Mouse (Mus musculus) limb, embryonic 13.5 days (tissue): Measurements from ENCODE around the gene Nudt3. TPM values are rescaled to one million over a fixed set of nuclear protein-coding genes. Genes with fewer than 3 reads are reported as not detected.
A peak's percentile ranks its signal among the peaks of the same experiment; 100 is the strongest.

ENCODE experiments used
- ATAC-seq: fragments of 200-750 bp; cut with Nextera tagmentation; 2 replicates; pipeline ENCODE4 v1.8.0; 2017; ENCODE audit warnings: low read depth, moderate number of reproducible peaks, moderate TSS enrichment; ENCODE audit not compliant: low FRiP score
- H3K27ac ChIP-seq: fragments of 300-500 bp; sonication (generic); 2 replicates; pipeline ENCODE4 v1.5.1; 2015; ENCODE audit warnings: inconsistent platforms, mild to moderate bottlenecking, moderate library complexity
- H3K27me3 ChIP-seq: fragments of 300-500 bp; sonication (generic); 2 replicates; pipeline ENCODE4 v1.6.1; 2015; ENCODE audit warnings: mild to moderate bottlenecking, inconsistent platforms
- H3K36me3 ChIP-seq: fragments of 300-500 bp; sonication (generic); 2 replicates; pipeline ENCODE4 v1.6.1; 2015; ENCODE audit warnings: inconsistent platforms, mild to moderate bottlenecking, moderate library complexity
- H3K4me1 ChIP-seq: fragments of 300-500 bp; sonication (generic); 2 replicates; pipeline ENCODE4 v1.6.1; 2015; ENCODE audit warnings: inconsistent platforms
- H3K4me2 ChIP-seq: fragments of 300-500 bp; sonication (generic); replicated peaks from 2 replicates; pipeline ENCODE4 v1.6.1; 2015; ENCODE audit warnings: inconsistent platforms, mild to moderate bottlenecking, moderate library complexity
- H3K4me3 ChIP-seq: fragments of 300-500 bp; sonication (generic); 2 replicates; pipeline ENCODE4 v1.5.1; 2015; ENCODE audit warnings: moderate library complexity, mild to moderate bottlenecking, inconsistent platforms
- H3K9ac ChIP-seq: fragments of 300-500 bp; sonication (generic); 2 replicates; pipeline ENCODE4 v1.6.1; 2015; ENCODE audit warnings: mild to moderate bottlenecking, inconsistent platforms
- H3K9me3 ChIP-seq: fragments of 300-500 bp; sonication (generic); 2 replicates; pipeline ENCODE4 v1.6.1; 2016; ENCODE audit warnings: inconsistent platforms
- WGBS: fragments of 180-500 bp; shearing (Covaris S2); methylation state at CpG from one replicate; pipeline ENCODE4 v1.1.7; 2015; 5-methylcytosine and 5-hydroxymethylcytosine counted together
- polyA plus RNA-seq: library from polyadenylated mRNA; unstranded; fragments of >200 nt; fragmentation: Nextera tagmentation; extraction: Ambion mirVana; gene quantifications from 2 replicates; pipeline ENCODE4 v1.2.1, GENCODE M21; 2015

Gene Nudt3
- polyA plus RNA-seq, 1 experiment from 2014 or later: 99.5 TPM

DNA sequence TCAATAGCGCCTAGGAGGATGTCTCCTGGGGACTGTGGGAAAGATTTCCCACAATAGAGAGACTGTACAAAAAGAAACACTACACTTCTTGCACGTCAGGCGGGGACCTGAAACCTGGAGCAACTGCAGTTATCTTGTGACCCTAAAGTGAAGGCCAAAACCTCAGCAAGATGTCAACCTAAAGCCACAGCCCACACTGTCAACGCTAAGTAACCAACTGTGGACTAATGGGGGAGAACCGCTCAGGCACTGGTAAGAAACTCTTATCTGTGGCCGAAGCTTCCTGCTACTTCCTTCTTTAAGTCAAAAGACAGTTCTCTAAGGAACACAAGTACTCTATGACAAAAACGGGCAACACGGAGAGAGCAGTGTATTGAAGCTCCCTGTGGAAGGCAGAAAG is 35.1 kb downstream of the Nudt3 start:
- Histone ChIP-seq H3K9me3 (no peaks in the 10 kb centered on the region), H3K27me3 (no peaks in the 10 kb centered on the region), H3K4me1 (peaks cover 10% of the 10 kb centered on the region), H3K9ac (no peak overlapping the region), H3K27ac (no peak overlapping the region), H3K4me2 (no peak overlapping the region), H3K4me3 (no peak overlapping the region), H3K36me3 (peaks cover 85% of the 10 kb centered on the region)
- ATAC-seq: no peak
- 88% methylated on average over 8 of the region's 8 CpGs for WGBS

- Histone ChIP-seq H3K4me3 (no peak overlapping the region), H3K4me1 (peaks cover 10% of the 10 kb centered on the region), H3K4me2 (no peak overlapping the region), H3K36me3 (peaks cover 84% of the 10 kb centered on the region), H3K9me3 (no peaks in the 10 kb centered on the region), H3K27me3 (no peaks in the 10 kb centered on the region), H3K9ac (no peak overlapping the region), H3K27ac (no peak overlapping the region)
- 73% methylated on average over 12 of the region's 12 CpGs for WGBS
- ATAC-seq: no peak
These were observed 36.0 kb downstream of the Nudt3 start for GRCm38 (mm10) chr17:27587252-27587651.

DNA sequence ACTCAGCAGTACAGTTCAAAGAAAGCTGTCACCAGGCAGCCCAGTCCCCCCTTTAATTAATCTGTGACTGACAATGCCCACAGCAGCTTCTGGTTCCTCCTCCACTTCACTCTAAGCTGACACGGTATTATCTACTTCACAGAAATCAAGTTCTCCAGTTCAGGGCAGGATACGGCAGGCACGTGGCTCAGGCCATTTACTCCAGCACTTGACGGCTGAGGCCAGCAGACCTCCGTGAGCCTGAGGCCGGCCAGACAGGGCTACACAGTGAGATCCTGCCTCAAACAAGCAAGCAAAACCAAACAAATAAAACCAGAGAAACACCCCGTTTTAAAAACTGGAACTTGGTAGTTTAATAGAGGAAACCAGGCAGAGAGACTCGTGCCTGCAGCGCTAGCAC is 36.6 kb downstream of the Nudt3 start:
- Histone ChIP-seq H3K27me3 (no peaks in the 10 kb centered on the region), H3K4me1 (peaks cover 10% of the 10 kb centered on the region), H3K36me3 (peaks cover 85% of the 10 kb centered on the region), H3K9ac (no peak overlapping the region), H3K27ac (no peak overlapping the region), H3K4me2 (no peak overlapping the region), H3K9me3 (no peaks in the 10 kb centered on the region), H3K4me3 (no peak overlapping the region)
- ATAC-seq: no peak
- WGBS: 59% methylated on average over 9 of the region's 9 CpGs

DNA sequence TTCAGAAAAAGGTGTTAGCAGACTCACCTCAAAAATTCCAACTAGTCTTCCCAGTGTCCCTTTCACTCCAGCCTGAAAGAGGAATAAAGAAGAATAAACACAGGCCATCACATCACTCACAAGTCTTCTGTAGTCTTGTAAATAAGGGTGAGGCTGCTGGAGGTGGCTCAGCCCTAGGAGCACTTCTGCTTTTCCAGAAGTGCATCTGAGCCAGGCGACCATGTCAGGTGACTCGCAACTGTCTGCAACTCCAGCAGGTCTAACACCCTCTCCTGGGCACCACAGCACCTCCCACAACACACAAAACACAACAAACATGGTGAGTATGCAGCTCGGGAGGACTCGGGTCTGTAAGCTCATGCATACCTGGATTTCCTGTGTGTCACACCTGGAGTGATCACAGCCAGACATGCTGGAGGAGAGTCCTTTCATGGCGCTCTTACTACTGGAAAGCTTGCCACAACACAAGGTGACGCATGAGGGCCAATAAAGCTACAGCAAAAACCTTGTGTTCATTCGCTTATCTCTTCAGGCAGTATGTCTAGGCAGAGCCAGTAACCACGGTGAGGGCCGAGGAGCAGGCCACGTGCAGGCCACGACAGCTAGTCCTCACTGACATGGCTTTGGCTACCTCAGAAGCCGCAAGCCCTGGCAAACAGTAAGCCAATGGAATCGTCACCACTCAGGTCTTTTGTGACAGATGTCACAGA is 40.0 kb downstream of the Nudt3 start:
- no peak for ATAC-seq
- Histone ChIP-seq H3K9me3 (no peaks in the 10 kb centered on the region), H3K9ac (no peak overlapping the region)

DNA sequence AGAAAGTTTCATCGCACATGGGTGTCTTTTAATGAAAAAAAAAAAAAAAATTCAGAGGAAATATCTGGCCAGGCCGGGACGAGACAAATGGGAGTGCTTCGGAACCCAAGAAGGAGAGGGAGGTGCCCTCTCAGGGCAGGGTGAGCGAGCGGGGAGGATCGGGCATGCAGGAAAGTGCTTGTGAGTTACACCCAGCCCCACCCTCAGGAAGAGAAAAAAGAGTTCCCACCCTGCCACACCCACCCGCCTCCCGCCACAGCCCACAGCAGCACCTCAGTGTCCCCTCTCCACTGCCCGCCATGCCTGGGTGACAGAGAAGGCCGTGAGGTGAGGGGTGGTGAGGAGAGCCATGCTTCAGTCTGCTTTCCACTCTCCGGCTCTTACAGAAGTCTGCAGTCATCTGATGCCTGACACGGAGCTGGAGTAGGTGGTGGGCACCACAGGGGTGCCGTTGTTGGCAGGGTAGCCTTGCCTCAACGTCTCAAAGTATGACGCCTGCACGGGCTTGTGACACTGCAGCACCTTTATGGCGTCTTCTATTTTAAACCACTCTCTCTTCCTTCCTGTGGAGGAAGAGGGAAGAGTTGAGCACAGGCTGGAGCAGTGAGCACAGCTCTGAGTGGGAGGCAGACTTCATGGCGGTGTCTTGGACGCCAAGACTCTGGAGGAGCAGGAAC is 42.8 kb downstream of the Nudt3 start:
- H3K9me3 ChIP-seq: no peaks in the 10 kb centered on the region
- no peak overlapping the region for H3K4me2 ChIP-seq
- no peak overlapping the region for H3K27ac ChIP-seq
- H3K4me1 ChIP-seq: peaks cover 10% of the 10 kb centered on the region
- peaks cover 91% of the 10 kb centered on the region for H3K36me3 ChIP-seq
- H3K9ac ChIP-seq: no peak overlapping the region
- 88% methylated on average over 20 of the region's 20 CpGs for WGBS
- no peaks in the 10 kb centered on the region for H3K27me3 ChIP-seq
- ATAC-seq: no peak
- no peak overlapping the region for H3K4me3 ChIP-seq

More for the DNA sequence above, 40.0 kb downstream of the Nudt3 start:
- peaks cover 10% of the 10 kb centered on the region for H3K4me1 ChIP-seq
- H3K27ac ChIP-seq: no peak overlapping the region
- 90% methylated on average over 13 of the region's 13 CpGs for WGBS
- H3K4me2 ChIP-seq: no peak overlapping the region
- no peak overlapping the region for H3K4me3 ChIP-seq
- H3K36me3 ChIP-seq: peaks cover 92% of the 10 kb centered on the region
- no peaks in the 10 kb centered on the region for H3K27me3 ChIP-seq

GRCm38 (mm10) chr17:27579816-27580215 is 43.5 kb downstream of the Nudt3 start:
- Histone ChIP-seq H3K27ac (no peak overlapping the region), H3K9me3 (no peaks in the 10 kb centered on the region), H3K27me3 (no peaks in the 10 kb centered on the region), H3K4me3 (no peak overlapping the region), H3K36me3 (peaks cover 91% of the 10 kb centered on the region), H3K4me2 (no peak overlapping the region), H3K4me1 (peaks cover 17% of the 10 kb centered on the region), H3K9ac (no peak overlapping the region)
- ATAC-seq: no peak
- WGBS: 88% methylated on average over 8 of the region's 8 CpGs

- H3K27ac ChIP-seq: no peak overlapping the region
- H3K27me3 ChIP-seq: no peaks in the 10 kb centered on the region
- no peak for ATAC-seq
- H3K9ac ChIP-seq: no peak overlapping the region
- H3K4me1 ChIP-seq: peaks cover 18% of the 10 kb centered on the region
- WGBS: 93% methylated on average over 10 of the region's 10 CpGs
- no peak overlapping the region for H3K4me2 ChIP-seq
- H3K4me3 ChIP-seq: no peak overlapping the region
- no peaks in the 10 kb centered on the region for H3K9me3 ChIP-seq
- H3K36me3 ChIP-seq: peaks cover 92% of the 10 kb centered on the region
These were observed 44.8 kb downstream of the Nudt3 start for GRCm38 (mm10) chr17:27578487-27578886.

- no peak for ATAC-seq
- H3K36me3 ChIP-seq: peaks cover 88% of the 10 kb centered on the region
These were observed 45.8 kb downstream of the Nudt3 start for GRCm38 (mm10) chr17:27577468-27577867.

DNA sequence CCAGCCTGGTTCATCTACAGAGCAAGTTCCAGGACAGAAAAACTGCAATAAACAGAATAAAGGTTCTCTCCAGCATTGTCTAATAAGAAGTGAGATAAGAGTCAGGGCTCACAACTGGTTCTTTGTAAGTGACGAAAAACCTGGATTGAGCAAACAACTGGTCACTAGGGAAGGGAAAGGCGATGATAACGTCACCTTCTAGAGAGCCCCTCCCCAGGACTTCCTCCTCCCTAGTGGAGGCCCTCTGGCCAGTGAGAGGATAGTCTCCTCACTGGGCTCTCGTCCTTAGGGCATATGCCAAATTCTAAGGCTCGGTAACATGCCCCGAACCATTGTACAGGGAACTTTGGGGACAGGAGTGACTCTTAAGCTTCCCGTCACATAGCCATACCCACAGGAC is 47.2 kb downstream of the Nudt3 start:
- Histone ChIP-seq H3K36me3 (peaks cover 77% of the 10 kb centered on the region), H3K27me3 (no peaks in the 10 kb centered on the region), H3K27ac (no peak overlapping the region; the same call in 1 of the 2 replicates), H3K9me3 (no peaks in the 10 kb centered on the region), H3K4me2 (no peak overlapping the region), H3K4me1 (peaks cover 18% of the 10 kb centered on the region), H3K9ac (no peak overlapping the region), H3K4me3 (no peak overlapping the region)
- 86% methylated on average over 7 of the region's 7 CpGs for WGBS
- ATAC-seq: no peak

More at GRCm38 (mm10) chr17:27577468-27577867, 45.8 kb downstream of the Nudt3 start:
- Histone ChIP-seq H3K27me3 (no peaks in the 10 kb centered on the region), H3K4me3 (no peak overlapping the region), H3K9me3 (no peaks in the 10 kb centered on the region), H3K4me1 (peaks cover 18% of the 10 kb centered on the region), H3K4me2 (no peak overlapping the region), H3K27ac (no peak overlapping the region), H3K9ac (no peak overlapping the region)
- WGBS: 66% methylated on average over 6 of the region's 6 CpGs

DNA sequence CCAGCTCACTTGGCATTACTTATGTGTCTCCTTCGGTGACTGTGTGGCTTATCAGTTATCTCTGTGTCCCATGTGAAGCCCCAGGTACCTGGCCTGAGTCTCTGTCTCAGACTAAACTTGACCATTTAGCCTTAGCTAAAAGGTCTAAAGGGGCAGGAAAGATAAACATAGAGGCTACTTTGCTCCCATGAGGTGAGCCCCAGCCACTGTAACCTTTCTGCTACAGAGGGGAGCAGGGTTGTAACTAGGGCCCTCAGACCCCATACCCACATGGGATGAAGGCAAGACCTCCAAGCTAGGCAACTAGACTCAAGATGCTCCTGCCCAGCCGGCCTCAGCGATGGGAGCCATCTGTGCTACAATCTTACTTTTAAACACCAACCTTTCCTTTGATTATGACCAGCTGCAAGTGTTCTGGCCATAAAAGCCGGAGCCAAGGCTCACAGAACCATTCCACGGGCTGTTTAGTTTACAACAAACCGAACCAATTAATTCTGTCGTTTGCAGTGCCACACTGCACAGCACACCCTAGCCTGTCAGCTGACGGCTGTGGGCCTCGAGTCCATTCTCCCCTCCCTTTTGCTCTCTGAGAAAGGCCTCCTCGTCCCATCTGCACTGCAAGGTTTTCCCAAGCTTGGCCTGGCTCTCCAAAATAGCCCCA is 48.0 kb downstream of the Nudt3 start:
- Histone ChIP-seq H3K4me2 (no peak overlapping the region), H3K4me3 (no peak overlapping the region), H3K27ac (peak overlapping the region; percentile 39; the same call in 1 of the 2 replicates), H3K4me1 (peaks cover 18% of the 10 kb centered on the region), H3K9me3 (no peaks in the 10 kb centered on the region), H3K9ac (no peak overlapping the region), H3K27me3 (no peaks in the 10 kb centered on the region), H3K36me3 (peaks cover 73% of the 10 kb centered on the region)
- no peak for ATAC-seq
- WGBS: 21% methylated on average over 10 of the region's 10 CpGs

DNA sequence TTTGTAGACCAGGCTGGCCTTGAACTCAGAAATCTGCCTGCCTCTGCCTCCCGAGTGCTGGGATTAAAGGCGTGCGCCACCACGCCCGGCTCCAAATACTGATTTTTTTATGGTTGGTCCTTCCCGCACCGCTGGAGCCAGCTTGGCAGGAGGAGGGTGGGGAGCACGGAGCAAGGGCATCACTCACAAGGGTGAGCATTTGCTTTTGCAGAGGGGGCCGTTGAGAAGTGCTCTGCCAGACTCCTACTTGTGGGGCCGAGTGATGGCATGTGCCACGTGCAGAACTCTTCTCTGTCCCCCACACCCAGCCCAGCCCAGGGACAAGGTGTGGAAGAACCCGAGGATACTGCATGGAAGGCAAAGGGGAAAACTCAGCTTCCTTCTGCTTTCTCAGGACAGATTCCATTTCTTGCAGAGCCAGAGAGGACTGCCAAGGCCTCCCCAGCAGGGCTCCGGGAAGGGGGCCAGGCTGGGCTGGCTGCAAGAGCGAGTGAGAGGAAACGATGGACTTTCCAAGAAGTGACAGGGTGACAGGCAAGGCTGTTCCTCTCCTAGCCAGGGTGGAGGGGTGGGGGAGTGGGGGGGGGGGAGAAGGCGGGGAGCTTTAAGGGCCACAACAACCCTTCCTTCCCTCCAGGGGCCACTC is 48.7 kb downstream of the Nudt3 start:
- Histone ChIP-seq H3K4me1 (peaks cover 18% of the 10 kb centered on the region), H3K4me3 (no peak overlapping the region), H3K4me2 (no peak overlapping the region), H3K36me3 (peaks cover 67% of the 10 kb centered on the region), H3K27me3 (no peaks in the 10 kb centered on the region), H3K9ac (no peak overlapping the region), H3K27ac (no peak overlapping the region), H3K9me3 (no peaks in the 10 kb centered on the region)
- WGBS: 87% methylated on average over 16 of the region's 16 CpGs
- ATAC-seq: no peak

- peaks cover 18% of the 10 kb centered on the region for H3K4me1 ChIP-seq
- peaks cover 59% of the 10 kb centered on the region for H3K36me3 ChIP-seq
- no peak overlapping the region for H3K4me2 ChIP-seq
- no peaks in the 10 kb centered on the region for H3K27me3 ChIP-seq
- H3K27ac ChIP-seq: no peak overlapping the region
- WGBS: 92% methylated on average over 10 of the region's 10 CpGs
- no peak for ATAC-seq
- no peak overlapping the region for H3K4me3 ChIP-seq
- no peak overlapping the region for H3K9ac ChIP-seq
- no peaks in the 10 kb centered on the region for H3K9me3 ChIP-seq
These were observed 49.4 kb downstream of the Nudt3 start for GRCm38 (mm10) chr17:27573772-27574320.
